Mouse (Mus musculus): ENCODE data around the gene Tchp.

Gene Tchp

DNA sequence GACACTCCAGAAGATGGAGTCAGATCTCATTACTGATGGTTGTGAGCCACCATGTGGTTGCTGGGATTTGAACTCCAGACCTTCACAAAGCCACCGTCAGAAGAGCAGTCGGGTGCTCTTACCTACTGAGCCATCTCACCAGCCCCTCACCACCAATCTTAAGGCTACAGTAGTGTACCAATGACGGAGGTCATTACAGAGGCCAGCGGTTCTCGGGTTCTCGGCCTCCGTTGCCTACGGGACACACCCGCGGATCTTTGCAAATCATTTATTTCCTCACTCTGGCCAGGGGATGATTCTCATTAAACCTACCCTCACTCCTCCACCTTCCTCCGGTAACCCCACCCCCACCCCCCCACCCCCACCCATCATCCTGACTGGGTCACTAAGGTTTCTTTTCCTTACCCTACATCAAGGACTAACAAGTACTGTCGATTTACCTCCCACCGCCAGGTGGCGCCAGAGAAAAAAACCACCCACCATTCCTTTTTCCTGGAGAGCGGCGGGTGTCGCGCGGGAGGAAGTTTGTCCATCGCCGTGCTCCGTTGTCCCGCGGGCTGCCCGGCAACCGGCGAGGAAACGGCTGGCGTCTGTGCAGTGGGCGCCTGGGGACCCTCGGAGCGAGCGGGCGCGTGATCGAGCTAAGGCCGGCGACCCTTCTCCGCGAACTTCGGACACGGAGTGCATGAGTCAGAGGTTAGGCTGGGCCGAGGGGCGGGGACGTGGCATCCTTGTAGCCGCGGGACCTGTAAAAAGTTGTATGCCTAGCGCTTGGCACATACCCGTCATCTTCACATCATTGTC is at the start of gene Tchp:
Tchp (plus strand) TSS at position 496 of the 804 bp plus-strand sequence.
- peak; percentile 97 for DNase-seq (ENCODE audit: low read depth, low spot score)

DNA sequence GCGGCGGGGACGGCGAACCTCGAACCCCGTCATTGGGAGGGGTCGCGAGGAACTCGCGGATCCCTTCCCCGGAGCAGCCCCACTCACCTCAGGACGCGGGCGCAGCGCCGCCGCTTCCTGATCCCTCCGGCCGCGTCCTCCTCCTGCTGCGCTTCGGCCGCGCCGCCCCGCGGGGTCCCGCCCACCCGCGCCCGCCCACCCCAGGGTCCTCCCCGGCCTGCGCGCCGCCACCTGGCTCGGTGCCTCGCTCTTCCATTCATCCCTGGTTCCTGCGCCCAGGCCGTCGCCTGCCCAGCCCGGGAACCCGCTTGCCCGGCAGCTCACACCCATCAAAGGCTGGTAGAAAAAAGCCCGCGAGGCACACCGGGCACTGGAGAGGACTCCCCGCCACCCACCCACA is 49.3 kb upstream of the Tchp start, which contains the start of gene Trpv4:
Trpv4 (minus strand) TSS at position 167 of the 400 bp plus-strand sequence.
- no peak for DNase-seq (ENCODE audit: low read depth, low spot score)

DNA sequence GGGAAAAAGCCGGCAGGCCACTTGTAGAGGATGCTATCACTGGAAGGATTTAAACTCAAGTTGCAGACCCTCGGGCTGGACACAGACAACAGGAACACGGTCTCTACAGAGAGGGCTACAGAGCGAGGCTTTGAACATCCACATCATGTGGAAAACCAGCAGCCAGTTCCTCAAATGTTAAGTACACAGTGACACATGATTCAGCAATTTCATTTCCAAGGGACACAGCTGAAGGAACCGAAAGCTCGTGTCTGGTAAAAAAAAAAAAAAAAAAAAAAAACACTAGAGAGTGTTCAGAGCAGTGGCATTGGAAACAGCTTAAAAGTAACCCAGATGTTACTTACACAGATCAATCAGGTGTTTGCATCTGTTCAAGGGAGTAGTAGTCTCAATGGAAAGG is 46.5 kb upstream of the Tchp start:
- no peak for DNase-seq (ENCODE audit: low read depth, low spot score)

DNA sequence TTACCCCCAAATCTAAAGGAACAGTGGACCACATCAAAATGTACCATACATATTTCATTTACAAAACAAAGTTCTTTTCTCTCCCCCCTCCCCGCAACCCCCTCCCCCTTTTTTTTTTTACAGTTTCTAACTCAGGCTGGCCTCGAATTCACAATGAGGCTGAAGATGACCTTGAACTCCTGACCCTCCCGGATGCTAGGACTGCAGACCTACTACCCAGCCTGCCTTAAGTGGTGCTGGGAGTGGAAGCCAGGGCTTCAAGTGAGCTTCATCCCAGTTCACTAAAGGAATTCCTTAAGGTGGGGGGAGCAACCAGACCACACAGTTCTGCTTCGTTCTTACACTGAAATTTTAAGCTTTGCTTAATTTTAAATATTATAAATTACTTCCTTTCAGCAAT is 43.4 kb upstream of the Tchp start:
- DNase-seq (ENCODE audit: low read depth, low spot score), result no peak

DNA sequence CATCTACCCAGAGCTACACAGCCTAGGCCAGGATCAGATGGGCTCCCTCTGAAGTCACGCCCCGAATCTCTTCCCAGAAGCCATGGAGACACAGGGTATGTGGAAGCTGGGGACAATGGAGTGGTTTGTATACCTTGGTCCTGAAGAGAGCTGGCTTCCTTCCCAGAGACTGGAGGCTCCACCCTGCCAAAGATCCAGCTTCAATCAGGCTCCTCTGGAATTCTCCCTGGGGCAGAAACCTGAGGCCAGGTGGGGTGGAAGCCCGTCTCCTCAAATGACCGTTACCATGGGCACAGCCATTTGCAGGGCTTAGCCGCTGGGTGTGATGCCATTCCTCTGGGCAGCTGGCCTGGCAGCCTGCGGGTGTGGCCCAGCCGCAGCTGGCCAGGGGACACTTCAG is 42.8 kb upstream of the Tchp start:
- DNase-seq (ENCODE audit: low read depth, low spot score), result no peak

DNA sequence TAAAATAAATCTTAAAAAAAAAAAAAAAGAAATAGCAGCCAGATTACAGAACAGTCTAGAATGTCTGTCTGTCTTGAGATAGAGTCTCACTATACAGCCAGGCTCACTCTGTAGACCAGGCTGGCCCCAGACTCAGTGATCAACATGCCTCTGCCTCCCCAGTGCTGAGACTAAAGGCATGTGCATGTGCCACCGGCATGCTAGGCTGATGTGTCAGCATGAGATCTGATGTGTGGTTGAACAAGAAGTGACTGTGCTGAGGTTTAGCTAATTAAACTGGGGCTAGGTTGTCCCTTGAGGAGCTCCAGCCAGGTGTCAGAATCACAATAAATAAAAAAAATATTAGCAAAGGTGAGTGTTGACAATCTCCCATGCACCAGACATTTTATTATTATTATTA is 40.9 kb upstream of the Tchp start:
- no peak for DNase-seq (ENCODE audit: low read depth, low spot score)

DNA sequence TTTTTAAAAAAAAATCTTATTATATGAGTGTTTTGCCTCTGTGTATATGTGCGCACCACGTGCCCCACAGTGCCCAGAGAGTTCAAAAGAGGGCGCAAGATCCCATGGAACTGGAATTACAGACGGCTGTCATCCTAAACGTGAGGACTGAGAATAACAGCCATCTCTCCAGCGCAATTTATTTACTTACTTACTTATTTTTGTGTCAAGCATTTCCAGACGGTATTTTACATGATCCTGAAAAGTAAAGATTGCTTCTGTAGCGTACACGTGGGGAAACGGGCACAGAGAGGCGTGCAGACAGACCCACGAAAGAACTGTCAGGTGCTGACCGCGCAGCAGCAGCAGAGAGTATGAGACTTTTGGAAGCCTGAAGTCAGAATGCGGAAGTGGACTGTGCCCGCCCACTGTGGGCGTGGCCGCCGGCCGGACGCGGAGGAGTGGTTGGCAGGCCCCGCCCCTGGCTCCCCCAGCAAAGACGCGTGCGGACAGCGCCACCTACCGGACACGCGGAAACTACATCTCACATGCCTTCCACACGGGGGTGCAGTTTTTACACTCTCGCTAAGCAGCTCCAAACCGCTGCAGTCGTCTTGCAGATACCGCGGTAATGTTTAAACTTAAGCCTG is 40.2 kb upstream of the Tchp start:
- peak; percentile 98 for DNase-seq (ENCODE audit: low read depth, low spot score)

DNA sequence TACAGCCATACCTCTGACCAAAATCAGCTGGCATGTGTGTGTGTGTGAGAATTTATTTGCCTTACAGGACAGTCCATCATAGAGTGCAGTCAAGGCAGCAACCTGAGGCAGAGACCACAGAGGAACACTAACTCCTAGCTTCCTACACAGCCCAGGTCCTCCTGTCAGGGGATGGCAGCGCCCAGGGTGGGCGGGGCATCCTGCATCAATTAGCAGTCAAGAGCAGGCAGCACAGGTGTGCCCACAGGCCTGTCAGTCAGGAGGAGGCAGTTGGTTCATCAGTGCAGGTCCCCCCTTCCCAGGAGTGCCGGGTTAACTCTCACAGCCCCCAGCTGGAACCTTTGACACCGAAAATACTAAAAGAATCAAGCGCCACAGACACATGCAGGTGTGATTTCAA is 38.5 kb upstream of the Tchp start:
- no peak for DNase-seq (ENCODE audit: low read depth, low spot score)

DNA sequence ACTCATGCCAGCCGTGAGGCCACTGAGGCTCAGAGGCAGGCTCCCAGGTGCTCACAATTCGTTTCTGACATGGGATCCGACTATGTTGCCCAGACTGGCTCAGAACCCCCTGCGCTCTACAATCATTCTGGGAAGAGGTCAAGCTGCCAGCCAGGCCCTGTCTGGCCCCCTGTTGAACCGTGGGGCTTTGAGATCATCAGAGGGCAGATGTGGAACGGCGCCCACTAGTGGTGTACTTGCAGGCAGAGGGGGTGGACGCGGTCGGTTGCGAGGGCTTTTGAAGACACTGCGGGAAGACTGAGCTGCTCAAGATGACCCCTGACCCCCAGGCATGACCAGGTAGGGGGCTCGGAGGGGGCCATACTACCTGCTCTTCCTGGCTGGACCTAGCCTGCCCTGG is 34.4 kb upstream of the Tchp start:
- no peak for DNase-seq (ENCODE audit: low read depth, low spot score)

DNA sequence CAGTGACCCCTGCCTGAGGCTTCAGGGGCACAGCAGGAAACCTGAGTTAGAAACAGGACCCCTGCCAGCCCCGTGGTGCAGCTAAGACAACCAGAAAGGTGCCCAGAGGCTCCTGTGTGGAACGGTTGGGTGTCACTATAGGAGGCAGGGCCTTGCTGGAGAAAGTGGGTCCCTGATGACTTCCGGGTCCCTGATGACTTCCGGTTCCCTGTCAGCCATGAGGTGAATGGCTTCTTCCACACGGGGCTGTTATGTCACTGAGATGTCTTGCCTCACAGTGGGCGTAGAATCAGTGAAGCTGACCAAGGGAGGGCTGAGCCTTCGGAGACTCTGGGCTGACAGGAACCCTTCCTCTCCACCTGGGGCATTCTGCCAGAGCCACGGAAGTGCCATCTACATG is 33.0 kb upstream of the Tchp start:
- no peak for DNase-seq (ENCODE audit: low read depth, low spot score)

DNA sequence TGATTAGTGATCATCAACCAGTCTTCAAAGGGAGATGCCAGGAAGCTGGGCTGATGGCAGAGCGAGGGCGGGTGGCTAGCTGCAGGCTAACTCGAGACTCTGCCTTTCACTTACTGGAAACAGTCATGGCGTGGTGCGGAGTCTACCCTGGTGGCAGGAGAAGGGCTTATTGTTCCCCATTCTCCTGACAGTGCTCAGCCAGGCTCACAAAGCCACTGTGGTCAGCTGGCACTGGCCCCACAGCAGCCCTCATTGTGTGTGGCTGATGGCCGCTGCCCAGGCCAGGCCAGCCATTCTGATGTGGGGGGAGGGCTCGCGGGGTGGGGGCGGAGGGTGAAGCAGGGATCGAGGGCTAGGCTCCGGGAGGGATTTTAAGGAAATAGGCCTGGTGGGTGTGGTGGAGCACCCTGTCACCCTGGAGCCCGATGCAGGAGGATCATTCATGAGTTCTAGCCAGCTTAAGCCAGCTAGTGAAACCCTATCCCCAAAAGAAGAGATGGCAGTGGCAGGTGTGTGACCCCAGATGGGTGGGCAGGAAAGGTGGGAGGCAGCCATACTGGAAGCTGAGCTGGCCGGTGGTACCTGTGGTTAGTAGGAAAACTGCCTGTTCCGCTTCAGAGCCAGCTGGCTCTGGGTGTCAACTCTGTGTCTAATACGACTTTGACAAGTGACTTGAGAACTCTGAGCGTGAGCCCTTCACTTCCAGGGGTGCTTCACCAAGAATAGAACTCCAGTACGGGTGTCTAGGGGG is 27.5 kb upstream of the Tchp start:
- DNase-seq (ENCODE audit: low read depth, low spot score), result no peak

DNA sequence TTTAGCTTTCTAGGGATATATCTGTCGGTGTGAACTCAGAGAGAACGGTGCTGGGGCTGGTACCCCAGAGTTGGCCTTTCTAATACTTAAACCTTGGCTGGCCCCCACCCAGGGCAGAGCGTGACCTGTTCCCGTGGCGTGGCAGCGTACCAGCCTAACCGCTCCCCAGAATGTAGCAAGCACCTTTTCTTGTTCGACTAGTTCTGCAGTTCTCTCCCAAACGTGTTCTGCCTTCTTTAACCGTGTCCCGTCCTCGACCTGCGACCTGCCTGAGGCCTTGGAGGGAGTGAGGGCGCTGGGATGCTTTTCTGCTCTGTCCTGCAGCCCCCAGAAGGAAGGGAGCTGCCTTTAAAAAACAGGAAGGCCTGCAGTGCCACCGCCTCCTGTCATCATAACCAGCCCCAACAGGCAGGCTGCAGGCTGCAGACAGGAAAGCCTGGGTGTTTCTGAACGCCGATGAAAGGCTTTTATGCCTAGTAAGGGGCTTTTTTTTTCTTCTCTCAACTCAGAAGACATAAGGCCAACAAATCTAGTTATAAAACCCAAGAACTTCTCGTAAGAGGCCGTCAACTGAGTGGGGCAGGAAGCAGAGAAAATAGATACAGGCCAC is 26.8 kb upstream of the Tchp start:
- DNase-seq (ENCODE audit: low read depth, low spot score), result no peak

DNA sequence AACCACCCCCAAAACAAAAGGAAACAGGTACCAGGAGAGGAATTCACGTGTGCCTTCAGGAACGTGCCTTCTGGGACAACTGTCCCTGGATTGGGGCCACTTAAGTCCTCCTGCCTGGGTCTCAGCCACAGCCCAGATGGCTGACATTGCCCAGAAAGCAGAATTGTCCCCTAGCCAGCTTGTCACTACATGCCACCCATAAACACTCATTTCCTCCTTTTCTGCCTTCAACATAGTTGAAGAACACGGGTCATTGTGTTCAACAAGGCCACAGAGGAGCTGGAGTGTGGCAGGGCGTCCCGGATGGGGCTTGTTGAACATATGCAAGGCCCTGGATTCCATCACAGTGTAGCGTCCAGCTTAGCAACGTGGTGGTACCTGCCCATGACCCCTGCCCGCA is 25.8 kb upstream of the Tchp start:
- DNase-seq (ENCODE audit: low read depth, low spot score), result no peak

DNA sequence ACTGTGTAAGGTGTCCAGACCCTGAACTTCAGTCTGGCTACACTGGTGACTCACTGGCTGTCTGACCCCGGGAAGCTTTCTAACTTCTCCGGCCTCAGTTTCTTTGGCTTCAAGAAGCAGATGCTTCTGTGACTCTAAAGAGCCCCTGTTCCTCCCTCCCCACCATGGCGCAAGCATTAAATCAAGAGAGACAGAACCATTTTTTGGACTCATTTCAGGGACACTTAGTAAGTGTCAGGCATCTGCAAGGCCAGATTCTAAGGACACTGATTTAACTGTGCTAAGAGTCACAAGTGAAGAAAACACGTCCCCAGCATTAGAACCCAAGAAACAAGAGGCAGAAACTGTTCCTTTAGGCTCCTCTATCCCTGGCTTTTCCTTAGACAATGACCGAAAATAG is 21.6 kb upstream of the Tchp start:
- DNase-seq (ENCODE audit: low read depth, low spot score), result no peak

DNA sequence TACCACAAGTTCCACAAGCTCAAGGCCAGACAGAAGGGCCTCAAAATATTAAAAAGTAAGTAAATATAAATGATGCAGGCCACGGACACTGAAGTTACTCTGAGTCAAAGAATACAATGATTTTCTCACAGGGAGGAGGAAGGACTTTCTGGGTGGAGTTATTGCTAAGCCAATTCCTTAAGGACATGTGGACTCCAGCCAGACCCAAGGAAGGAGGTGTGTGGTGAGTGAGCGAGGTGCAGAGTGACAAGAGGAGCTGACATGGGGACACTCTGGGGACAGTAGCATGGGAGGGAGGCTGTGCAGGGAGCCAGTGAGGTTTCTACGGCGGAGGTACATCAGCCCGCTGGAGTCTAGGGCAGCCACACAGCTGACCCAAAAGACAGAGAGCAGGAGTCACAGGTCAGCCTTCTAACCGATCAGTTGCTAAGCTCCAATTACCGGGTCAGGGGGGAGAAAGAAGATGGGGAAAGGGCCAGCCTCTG is 20.8 kb upstream of the Tchp start:
- DNase-seq (ENCODE audit: low read depth, low spot score), result no peak

DNA sequence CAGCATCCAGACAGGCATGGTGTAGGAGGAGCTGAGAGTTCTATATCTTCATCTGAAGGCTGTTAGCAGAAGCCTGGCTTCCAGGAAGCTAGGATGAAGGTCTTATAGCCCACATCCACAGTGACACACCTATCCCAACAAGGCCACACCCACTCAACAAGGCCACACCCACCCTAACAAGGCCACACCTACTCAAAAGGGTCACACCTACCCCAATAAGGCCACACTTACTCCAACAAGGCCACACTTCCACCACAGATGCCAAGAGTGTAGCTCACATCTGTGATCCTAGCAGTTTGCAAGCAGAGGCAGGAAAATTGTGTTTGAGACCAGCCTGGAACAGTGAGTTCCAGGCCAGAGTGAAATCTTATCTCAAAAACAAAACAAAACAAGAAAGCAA is 19.7 kb upstream of the Tchp start:
- DNase-seq (ENCODE audit: low read depth, low spot score), result no peak

DNA sequence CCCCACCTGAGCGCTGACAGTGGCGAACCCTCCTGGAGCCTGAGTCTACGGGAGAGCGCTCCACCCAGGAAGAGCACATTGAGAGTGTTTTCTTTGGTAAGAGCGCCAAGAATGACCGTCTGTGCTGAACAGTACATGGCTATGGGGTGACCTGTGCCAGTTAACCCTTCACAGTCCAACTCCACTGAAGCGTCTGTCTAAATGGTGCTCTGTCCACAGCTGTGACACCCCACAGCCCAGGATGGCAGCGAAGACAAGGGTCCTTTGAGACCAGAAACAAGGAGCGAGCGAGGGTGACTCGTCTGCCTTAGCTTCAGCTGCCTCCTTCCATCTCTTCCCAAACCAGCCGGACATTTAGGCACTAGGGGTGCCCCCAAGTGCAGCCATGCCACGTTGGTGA is 18.9 kb upstream of the Tchp start:
- DNase-seq (ENCODE audit: low read depth, low spot score), result no peak

DNA sequence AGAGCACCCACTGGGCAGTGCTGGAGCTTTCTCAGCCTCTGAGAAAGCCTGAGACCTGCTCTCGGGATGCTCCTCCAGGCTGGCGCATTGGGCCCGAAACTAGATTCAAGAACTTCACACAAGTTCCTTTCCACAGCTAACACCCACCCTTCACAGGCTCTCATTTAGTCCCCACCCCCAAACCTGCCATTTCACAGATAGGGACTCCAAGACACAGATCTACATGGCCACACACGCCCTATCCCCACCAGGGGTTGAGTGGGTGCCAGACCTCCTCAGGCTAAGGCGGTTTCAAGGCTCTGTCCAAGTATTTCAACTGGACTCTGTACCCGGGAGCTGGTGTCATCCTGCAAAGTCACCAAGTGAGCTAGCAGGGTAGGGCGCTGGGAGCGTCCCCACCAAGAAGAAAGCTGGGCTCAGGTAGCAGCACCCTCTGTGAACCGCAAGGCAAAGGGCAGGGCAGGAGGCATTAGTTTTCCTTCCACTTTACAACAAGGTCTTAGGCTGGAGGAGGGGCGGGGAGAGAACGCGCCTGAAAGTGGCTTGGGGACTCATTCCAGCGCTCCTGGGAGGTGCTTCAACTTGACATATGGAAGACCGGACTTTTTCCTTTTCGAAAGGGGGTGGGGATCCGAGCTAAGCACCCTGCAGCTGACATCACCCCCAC is 17.7 kb upstream of the Tchp start:
- DNase-seq (ENCODE audit: low read depth, low spot score), result no peak

DNA sequence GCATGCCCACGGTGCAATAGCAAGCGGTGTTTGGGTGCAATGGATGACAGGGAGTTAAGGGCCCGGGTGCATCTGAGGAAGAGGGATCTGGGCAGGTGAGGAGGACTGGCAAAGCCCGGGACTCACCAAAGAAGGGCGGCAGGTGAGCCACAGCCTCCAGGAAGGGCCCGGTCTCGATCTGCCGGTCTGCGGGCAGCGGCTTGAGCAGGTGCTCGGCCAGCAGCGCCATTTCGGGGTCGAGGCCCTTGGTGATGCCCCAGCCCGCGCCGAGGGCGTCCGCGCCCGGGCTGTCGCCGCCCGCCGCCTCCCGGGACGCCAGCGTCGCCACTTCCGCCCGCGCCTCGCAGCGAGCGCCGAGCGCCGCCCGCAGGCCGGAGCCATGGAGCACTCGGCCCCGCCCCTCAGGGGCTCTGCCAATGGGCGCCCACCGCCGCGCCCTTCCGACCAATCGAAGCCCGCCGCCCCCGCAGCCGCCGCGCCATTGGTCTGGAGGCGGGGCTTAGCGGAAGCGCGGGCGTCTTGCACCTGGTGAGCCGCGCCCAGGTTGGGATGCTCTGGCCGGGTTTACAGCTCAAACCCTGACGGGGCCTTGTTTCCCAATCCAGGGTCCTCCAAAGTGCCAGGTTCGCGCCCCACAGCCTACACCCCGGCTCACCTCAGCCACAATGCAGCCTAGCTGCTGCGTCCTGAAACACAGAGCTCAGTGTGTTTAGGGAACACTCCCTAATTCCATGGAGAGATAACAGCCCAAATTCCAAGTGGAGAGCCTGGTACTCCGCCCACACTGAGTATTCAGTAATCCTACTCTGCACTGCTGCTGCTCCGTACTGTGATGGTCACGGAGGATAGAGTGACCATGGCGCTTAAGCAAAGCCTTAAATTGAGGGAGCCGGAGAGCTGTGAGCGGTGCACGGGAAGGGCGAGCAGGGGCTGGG is 16.7 kb upstream of the Tchp start, which contains the start of gene Gltp:
Gltp (minus strand) TSS at position 352 of the 935 bp plus-strand sequence.
- DNase-seq (ENCODE audit: low read depth, low spot score), result peak; percentile 87

DNA sequence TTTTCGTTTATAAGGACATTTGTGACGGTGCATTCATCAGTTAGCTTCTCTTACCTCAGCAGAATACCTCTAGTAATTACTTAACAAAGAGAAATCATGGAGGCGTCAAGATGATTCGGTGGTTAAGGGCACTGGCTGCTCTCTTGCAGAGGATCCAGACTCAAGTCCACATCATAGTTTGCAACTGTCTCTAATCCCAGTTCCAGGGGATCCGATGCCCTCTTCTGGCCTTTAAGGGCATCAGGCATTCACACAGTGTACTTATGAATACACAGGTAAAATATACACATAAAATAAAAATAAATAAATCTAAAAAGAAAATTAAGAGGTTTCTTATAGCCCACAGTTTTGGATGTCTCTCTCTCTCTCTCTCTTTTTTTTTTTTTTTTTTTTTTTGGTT is 11.8 kb upstream of the Tchp start:
- DNase-seq (ENCODE audit: low read depth, low spot score), result no peak

All from forelimb bud, embryonic 11.5 days (tissue).